Mouse (Mus musculus) intestine, embryonic 14.5 days (tissue): ENCODE data around the gene Scn1b. TPM values are rescaled to one million over a fixed set of nuclear protein-coding genes. Genes with fewer than 3 reads are reported as not detected.

Source experiments
- ATAC-seq: fragments of 200-750 bp; cut with Nextera tagmentation; replicated peaks from 2 replicates; pipeline ENCODE4 v1.8.0; 2017; ENCODE audit warnings: low read depth, moderate number of reproducible peaks, moderate TSS enrichment, moderate library complexity; ENCODE audit not compliant: low FRiP score, low TSS enrichment
- DNase-seq: peaks from one replicate; pipeline ENCODE4 v3.0.0-alpha.2; 2018; ENCODE audit warnings: low spot score
- H3K27ac ChIP-seq: fragments of 300-500 bp; sonication (generic); 2 replicates; pipeline ENCODE4 v1.5.1; 2014; ENCODE audit warnings: low read depth, mild to moderate bottlenecking, control low read depth
- H3K27me3 ChIP-seq: fragments of 300-500 bp; sonication (generic); replicated peaks from 2 replicates; pipeline ENCODE4 v1.6.1; 2014; ENCODE audit warnings: low read length, control low read depth; ENCODE audit not compliant: control insufficient read depth, insufficient read depth
- H3K36me3 ChIP-seq: fragments of 300-500 bp; sonication (generic); 2 replicates; pipeline ENCODE4 v1.6.1; 2014; ENCODE audit warnings: low read length, control low read depth; ENCODE audit not compliant: control insufficient read depth, insufficient read depth
- H3K4me1 ChIP-seq: fragments of 300-500 bp; sonication (generic); replicated peaks from 2 replicates; pipeline ENCODE4 v1.6.1; 2014; ENCODE audit warnings: low read length, control low read depth, mixed read lengths; ENCODE audit not compliant: control insufficient read depth, insufficient read depth
- H3K4me2 ChIP-seq: fragments of 300-500 bp; sonication (generic); 2 replicates; pipeline ENCODE4 v1.6.1; 2014; ENCODE audit warnings: low read length
- H3K4me3 ChIP-seq: fragments of 300-500 bp; sonication (generic); 2 replicates; pipeline ENCODE4 v1.5.1; 2014; ENCODE audit warnings: low read depth, low read length, control low read depth, mixed read lengths
- H3K9ac ChIP-seq: fragments of 300-500 bp; sonication (generic); 2 replicates; pipeline ENCODE4 v1.6.1; 2014; ENCODE audit warnings: mild to moderate bottlenecking, low read length
- H3K9me3 ChIP-seq: fragments of 300-500 bp; sonication (generic); 2 replicates; pipeline ENCODE4 v1.6.1; 2016; ENCODE audit warnings: low read length, control low read depth; ENCODE audit not compliant: control insufficient read depth
- whole genome bisulfite sequencing: fragments of 180-500 bp; shearing (Covaris S2); extraction: QIAGEN DNeasy Blood & Tissue Kit; methylation state at CpG from one replicate; pipeline ENCODE4 v1.1.7; 2014; 5-methylcytosine and 5-hydroxymethylcytosine counted together
- polyA plus RNA-seq: library from polyadenylated mRNA; unstranded; fragments of >200 nt; fragmentation: Nextera tagmentation; extraction: Ambion mirVana; gene quantifications from 2 replicates; pipeline ENCODE4 v1.2.1, GENCODE M21; 2014

Scn1b gene
- polyA plus RNA-seq, 1 experiment from 2014 or later: 2.4 TPM

DNA sequence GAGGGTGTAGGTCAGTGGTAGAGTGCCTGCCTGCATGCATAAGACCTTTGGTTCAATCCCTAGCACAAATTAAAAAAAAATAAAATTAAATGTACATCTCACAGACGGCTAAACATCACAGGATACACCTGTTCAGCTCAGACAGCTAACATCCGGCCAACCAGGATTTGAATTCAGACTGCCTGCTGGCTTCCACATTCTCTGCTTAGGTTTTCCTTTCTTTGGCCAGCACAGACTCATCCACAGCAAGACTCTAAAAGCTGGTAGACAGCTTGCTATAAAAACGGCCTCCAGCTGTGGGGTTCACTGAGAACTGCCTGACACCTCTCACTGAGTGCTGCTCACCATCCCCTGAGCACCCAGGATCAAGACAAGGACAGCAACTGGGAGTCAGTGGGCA lies 20.6 kb downstream of the Scn1b start:
- H3K27me3 ChIP-seq: no peaks in the 10 kb centered on the region
- H3K27ac ChIP-seq: no peak overlapping the region
- DNase-seq (no peak), ATAC-seq (no peak)
- no peak overlapping the region for H3K9ac ChIP-seq
- no peaks in the 10 kb centered on the region for H3K36me3 ChIP-seq
- WGBS: 57% methylated on average over 3 of the region's 3 CpGs
- no peak overlapping the region for H3K4me3 ChIP-seq
- H3K4me1 ChIP-seq: no peaks in the 10 kb centered on the region
- no peaks in the 10 kb centered on the region for H3K9me3 ChIP-seq
- no peak overlapping the region for H3K4me2 ChIP-seq

- no peak overlapping the region for H3K9ac ChIP-seq
- no peaks in the 10 kb centered on the region for H3K36me3 ChIP-seq
- no peaks in the 10 kb centered on the region for H3K4me1 ChIP-seq
- H3K27ac ChIP-seq: no peak overlapping the region
- ATAC-seq (no peak), DNase-seq (peak; percentile 73)
- no peak overlapping the region for H3K4me2 ChIP-seq
- no peak overlapping the region for H3K4me3 ChIP-seq
- 50% methylated on average over 15 of the region's 15 CpGs for whole genome bisulfite sequencing
- no peaks in the 10 kb centered on the region for H3K27me3 ChIP-seq
- no peaks in the 10 kb centered on the region for H3K9me3 ChIP-seq
Observed at GRCm38 (mm10) chr7:31105061-31105768, 21.6 kb downstream of the Scn1b start.

DNA sequence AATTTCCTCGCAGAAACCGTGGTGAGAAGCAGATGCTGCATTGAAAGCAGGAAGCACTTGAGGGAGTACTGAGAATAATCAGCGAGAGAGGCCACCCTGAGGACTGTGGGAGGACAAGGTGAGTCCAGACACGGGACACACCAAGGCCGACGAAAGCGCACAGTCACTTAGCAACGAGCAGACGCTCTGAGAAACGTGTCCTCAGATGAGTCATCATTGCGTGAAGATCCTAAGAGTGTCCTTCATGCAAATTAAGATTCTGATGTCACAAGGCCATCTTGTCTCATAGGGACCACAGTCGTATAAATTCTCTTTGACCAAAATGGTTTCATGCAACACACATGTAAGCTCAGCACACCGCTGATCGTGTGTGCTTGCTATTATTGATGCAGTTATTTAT lies 26.0 kb downstream of the Scn1b start:
- Histone ChIP-seq H3K4me1 (no peaks in the 10 kb centered on the region), H3K4me3 (no peak overlapping the region), H3K9ac (no peak overlapping the region), H3K4me2 (no peak overlapping the region), H3K27ac (no peak overlapping the region), H3K27me3 (no peaks in the 10 kb centered on the region), H3K9me3 (no peaks in the 10 kb centered on the region), H3K36me3 (no peaks in the 10 kb centered on the region)
- 77% methylated on average over 14 of the region's 14 CpGs for WGBS
- ATAC-seq (no peak), DNase-seq (no peak)

GRCm38 (mm10) chr7:31099612-31099982 lies 27.2 kb downstream of the Scn1b start:
- no peaks in the 10 kb centered on the region for H3K4me1 ChIP-seq
- no peak overlapping the region for H3K27ac ChIP-seq
- H3K4me2 ChIP-seq: no peak overlapping the region
- no peaks in the 10 kb centered on the region for H3K27me3 ChIP-seq
- H3K9me3 ChIP-seq: no peaks in the 10 kb centered on the region
- ATAC-seq (no peak), DNase-seq (no peak)
- no peaks in the 10 kb centered on the region for H3K36me3 ChIP-seq
- no peak overlapping the region for H3K4me3 ChIP-seq
- 90% methylated on average over 6 of the region's 6 CpGs for WGBS
- H3K9ac ChIP-seq: no peak overlapping the region

DNA sequence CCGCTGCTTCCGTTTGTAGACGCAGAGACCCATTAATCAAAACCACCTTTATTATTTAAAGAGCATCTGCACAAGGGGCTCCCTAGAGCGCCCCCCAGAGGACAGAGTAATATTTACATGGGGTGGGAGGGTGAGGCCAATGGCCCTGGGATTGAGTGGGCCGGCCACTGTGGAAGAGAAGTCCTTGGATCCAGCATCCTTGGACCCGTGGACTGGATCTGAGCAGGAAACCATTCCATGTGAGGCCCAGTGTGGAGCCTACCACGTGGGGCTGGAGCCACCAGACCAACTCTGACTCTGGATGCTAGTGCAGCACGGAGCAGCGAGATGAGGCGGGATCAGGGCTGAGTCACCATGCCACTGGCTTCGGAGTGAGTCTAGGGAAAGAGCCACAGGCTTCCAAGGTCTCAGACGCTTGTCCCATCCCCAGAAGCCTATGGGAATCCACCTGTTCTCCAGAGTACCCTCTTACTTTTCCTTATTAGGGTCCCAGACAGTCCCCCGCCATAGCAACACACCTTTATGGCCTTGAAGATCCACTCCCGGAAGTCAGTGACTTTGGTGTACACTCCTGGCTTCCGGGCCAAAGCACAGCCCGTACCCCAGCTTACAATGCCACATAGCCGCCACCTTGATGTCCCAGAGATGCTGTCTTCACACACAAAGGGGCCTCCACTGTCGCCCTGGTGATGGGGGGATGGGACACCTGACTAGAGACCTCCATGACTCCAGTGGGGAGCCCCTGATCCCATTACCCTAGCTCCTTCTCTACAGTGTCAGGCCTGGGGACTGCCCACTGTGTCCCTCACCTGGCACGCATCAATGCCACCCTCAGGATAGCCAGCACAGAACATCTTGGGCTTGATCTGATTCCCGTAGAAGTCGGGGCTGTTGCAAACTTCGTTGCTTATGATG lies 27.8 kb downstream of the Scn1b start:
- H3K36me3 ChIP-seq: no peaks in the 10 kb centered on the region
- H3K4me3 ChIP-seq: no peak overlapping the region
- H3K4me2 ChIP-seq: no peak overlapping the region
- H3K9ac ChIP-seq: no peak overlapping the region
- no peaks in the 10 kb centered on the region for H3K9me3 ChIP-seq
- no peak overlapping the region for H3K27ac ChIP-seq
- no peaks in the 10 kb centered on the region for H3K4me1 ChIP-seq
- DNase-seq (no peak), ATAC-seq (no peak)
- no peaks in the 10 kb centered on the region for H3K27me3 ChIP-seq
- WGBS: 78% methylated on average over 22 of the region's 22 CpGs

GRCm38 (mm10) chr7:31097583-31098248 lies 29.1 kb downstream of the Scn1b start:
- whole genome bisulfite sequencing: 47% methylated on average over 20 of the region's 20 CpGs
- H3K36me3 ChIP-seq: no peaks in the 10 kb centered on the region
- H3K9ac ChIP-seq: 0 out of 2 replicates have a peak overlapping the region, but pooled peaks have one; percentile 1
- no peaks in the 10 kb centered on the region for H3K27me3 ChIP-seq
- H3K4me2 ChIP-seq: peak overlapping the region; percentile 41
- no peaks in the 10 kb centered on the region for H3K4me1 ChIP-seq
- no peaks in the 10 kb centered on the region for H3K9me3 ChIP-seq
- ATAC-seq (peak; percentile 93), DNase-seq (peak; percentile 92)
- no peak overlapping the region for H3K27ac ChIP-seq
- no peak overlapping the region for H3K4me3 ChIP-seq

GRCm38 (mm10) chr7:31096892-31097564 lies 29.8 kb downstream of the Scn1b start:
- H3K9ac ChIP-seq: no peak overlapping the region
- DNase-seq (no peak), ATAC-seq (no peak)
- H3K27ac ChIP-seq: no peak overlapping the region
- H3K27me3 ChIP-seq: no peaks in the 10 kb centered on the region
- no peak overlapping the region for H3K4me3 ChIP-seq
- H3K36me3 ChIP-seq: no peaks in the 10 kb centered on the region
- H3K4me1 ChIP-seq: no peaks in the 10 kb centered on the region
- H3K9me3 ChIP-seq: no peaks in the 10 kb centered on the region
- H3K4me2 ChIP-seq: no peak overlapping the region
- 72% methylated on average over 9 of the region's 9 CpGs for whole genome bisulfite sequencing

- WGBS: 29% methylated on average over 11 of the region's 12 CpGs
- Histone ChIP-seq H3K4me3 (no peak overlapping the region), H3K36me3 (no peaks in the 10 kb centered on the region), H3K4me2 (no peak overlapping the region), H3K27ac (no peak overlapping the region), H3K4me1 (no peaks in the 10 kb centered on the region), H3K9me3 (no peaks in the 10 kb centered on the region), H3K9ac (no peak overlapping the region), H3K27me3 (no peaks in the 10 kb centered on the region)
- DNase-seq: no peak
- ATAC-seq: no peak
Observed at GRCm38 (mm10) chr7:31094774-31095501, 31.9 kb downstream of the Scn1b start.
